Mouse (Mus musculus): ENCODE measurements around the gene Il9r.

Gene Il9r

DNA sequence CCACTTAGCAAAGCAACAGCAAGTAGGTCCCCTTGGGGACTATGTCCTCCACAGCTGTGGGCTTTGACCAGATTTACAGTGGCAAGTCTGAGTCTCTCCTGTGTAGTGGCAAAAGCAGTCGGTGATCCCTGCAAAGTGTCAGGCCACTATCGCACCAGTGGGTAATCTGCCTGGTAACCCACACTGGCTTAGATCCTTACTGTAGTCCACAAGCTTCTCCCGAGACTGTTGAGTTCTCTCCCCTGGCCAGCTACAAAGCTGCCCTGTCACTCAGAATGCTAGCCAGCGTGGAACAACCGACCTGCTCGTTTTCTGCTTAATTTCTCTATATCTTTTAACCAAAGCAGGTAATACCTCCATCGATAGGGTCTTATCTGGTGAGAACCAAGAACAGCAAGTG is 39.7 kb downstream of the Il9r start:
- DNase-seq (ENCODE audit: extremely low spot score) = no peak

DNA sequence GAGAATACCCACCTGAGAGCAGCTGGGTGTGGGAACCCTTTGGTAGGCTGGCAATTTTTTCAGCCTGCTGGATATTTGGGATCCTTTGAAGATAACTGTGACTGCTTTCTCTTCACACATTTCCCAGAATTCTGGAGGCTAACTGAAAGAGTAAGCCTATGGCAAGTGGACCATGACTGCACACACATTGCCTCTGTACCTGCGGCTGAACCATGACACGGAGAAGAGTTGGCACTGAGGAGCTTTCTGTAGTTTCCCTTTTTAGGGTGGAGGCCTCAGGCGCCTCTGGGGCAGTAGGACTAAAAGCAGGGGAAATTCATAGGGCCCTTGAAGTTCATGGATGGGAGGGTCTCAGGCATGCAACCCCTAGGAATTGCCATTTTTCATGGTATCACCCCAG is 40.9 kb downstream of the Il9r start:
- no peak for DNase-seq (ENCODE audit: extremely low spot score)

- no peak for DNase-seq (ENCODE audit: extremely low spot score)
Observed at GRCm38 (mm10) chr11:32157791-32158594, 42.1 kb downstream of the Il9r start.

- DNase-seq (ENCODE audit: extremely low spot score) = no peak
Observed at GRCm38 (mm10) chr11:32156854-32157630, 43.0 kb downstream of the Il9r start.

DNA sequence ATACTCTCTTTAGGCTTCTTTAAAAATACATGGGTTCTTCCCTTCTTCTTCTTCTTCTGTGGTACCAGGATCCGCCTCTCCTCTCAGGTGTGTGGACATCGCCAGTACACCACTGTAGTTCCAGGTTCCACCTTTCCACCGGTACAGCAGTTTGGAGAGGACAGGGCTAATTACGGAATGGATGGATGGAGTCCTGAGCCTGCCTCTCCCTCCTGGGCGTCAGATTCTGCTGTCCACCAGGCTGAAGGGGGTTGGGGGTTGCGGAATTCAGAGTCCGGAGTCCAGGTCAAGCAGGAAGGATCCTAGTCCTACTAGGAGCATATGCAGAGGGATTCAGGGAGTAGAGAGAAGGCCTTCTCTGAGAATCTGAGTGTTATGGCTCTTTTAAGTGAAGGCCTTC is 46.9 kb downstream of the Il9r start:
- DNase-seq (ENCODE audit: extremely low spot score) = no peak

DNA sequence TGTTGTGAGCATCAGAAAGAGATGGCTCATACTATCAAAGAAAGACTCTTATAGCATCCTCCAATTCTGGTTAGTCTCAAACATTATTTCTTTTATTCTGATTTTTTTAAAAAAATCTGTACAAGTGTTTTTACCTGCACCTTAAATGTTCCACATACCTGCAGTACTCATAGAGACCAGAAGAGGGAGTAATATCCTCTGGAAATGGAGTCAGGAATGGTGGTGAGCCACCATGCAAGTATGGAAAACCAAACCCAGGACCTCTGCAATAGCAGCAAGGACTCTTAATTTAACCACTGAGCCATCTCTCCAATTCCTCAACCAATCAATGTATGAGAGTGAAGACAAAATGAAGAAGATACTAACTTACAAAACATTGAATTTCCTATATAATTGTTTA is 47.3 kb downstream of the Il9r start:
- DNase-seq (ENCODE audit: extremely low spot score) = no peak

DNA sequence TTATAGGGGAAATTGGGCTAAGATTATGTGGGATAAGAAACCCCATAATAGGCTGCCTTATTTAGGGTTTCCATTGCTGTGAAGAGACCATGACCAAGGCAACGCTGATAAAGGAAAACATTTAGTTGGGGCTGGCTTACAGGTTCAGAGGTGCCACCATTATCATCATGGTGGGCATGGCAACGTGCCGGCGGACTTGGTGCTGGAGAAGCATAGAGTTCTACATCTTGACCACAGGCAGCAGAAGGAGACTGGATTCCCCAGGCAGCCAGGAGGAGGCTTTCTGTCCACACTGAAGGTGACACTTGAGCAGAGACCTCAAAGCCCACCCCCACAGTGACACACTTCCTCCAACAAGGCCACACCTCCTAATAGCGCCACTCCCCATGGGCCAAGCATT is 48.8 kb downstream of the Il9r start:
- no peak for DNase-seq (ENCODE audit: extremely low spot score)

DNA sequence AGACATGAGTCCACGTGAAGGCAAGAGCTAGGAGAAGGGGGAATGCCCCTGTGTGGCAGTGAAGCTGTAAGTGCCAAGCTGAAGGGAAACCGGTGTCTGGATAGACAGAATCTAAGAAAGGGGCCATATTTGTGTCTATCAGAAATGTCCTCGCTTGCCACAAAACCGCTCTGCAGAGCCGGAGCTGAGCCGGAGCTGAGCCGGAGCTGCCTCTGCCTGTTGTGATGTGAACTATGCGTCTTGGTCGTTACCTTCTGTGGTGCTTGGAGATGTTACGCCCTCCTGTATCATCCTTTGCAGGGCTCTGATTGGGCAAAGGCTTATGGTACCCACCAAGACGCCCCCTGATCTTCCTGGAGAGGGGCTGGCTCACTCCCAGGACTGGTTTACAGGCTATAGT is 50.5 kb downstream of the Il9r start:
- DNase-seq (ENCODE audit: extremely low spot score) = no peak

DNA sequence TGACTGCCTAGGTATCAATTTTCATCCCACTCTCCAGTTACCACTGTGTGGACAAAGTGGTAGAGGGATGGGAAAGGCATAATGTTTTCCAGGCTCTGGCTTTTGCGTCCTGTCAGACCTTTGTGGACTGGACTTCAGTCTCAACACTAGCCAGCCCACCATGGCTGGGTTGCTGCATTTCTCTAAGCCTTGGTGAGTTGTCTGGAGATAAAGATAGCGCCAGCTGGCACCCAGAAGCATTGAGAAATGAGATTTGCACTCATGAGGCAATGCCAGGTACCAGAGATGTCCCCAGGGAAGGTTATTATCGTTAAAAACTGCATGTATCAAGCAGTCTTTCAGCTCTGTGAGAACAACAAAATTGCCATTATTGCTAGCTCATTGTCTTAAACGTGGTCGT is 57.3 kb downstream of the Il9r start:
- DNase-seq (ENCODE audit: extremely low spot score) = no peak

- DNase-seq (ENCODE audit: extremely low spot score) = no peak
Observed at GRCm38 (mm10) chr11:32141627-32142586, 58.2 kb downstream of the Il9r start.

DNA sequence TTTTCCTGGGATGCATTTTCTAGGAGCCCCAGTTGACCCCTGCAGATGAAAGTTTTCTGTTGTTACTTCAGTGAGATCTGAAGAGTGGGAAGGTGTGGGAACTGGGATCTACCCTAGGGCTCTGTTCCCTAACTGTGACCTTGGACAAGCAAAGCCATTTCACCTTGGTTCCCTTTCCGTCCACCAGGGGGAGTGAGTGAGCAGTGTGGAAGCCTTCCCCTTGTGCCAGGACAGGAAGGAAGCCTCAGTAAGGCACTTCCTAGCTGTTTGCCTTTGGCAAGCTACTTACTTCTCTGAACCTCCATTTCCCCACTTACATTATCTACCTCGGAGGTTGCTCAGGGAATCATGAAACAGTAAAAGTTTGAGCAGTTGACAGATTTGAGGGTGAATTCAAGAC is 59.0 kb downstream of the Il9r start:
- DNase-seq (ENCODE audit: extremely low spot score) = peak; percentile 80

- DNase-seq (ENCODE audit: extremely low spot score) = no peak
Observed at GRCm38 (mm10) chr11:32139528-32139961, 60.5 kb downstream of the Il9r start.

DNA sequence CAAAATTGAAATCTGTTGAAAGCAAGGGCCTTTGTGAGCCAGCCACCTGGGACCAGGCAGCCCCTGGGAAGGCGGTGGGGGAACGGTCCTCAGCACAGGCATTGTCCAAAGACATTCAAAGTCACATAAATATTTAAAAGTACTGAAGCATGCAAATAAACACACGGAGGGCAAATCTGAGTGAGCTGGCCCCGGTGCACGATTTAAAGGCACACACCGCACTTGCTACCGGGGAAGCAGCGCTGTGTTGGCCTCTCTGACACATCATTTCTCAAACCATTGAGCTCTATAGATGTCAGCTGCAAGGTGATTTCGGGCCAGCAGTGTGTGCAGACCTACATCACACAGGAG is 61.5 kb downstream of the Il9r start:
- DNase-seq (ENCODE audit: extremely low spot score) = no peak

- DNase-seq (ENCODE audit: extremely low spot score) = no peak
Observed at GRCm38 (mm10) chr11:32137719-32138613, 62.1 kb downstream of the Il9r start.
